Mouse (Mus musculus): Measurements from ENCODE around the gene Plet1. TPM values are rescaled to one million over a fixed set of nuclear protein-coding genes. Genes with fewer than 3 reads are reported as not detected.

The Plet1 gene
- polyA plus RNA-seq, 1 experiment from 2014 or later = 0.27 TPM

GRCm38 (mm10) chr9:50485521-50485920 lies 8.8 kb upstream of the Plet1 start:
- H3K9me3 ChIP-seq (replicated peaks; ENCODE audit: control insufficient read depth, low read length) = no peaks in the 10 kb centered on the region
- peak; percentile 47 for DNase-seq (ENCODE audit: low spot score)
- peak overlapping the region; percentile 7; the same call in 1 of the 2 replicates for H3K4me2 ChIP-seq (ENCODE audit: low read length)
- peaks cover 6% of the 10 kb centered on the region; the same call in 1 of the 2 replicates for H3K4me1 ChIP-seq (ENCODE audit: control insufficient read depth, insufficient read depth, low read length)
- 13% methylated on average over 10 of the region's 10 CpGs for WGBS
- H3K36me3 ChIP-seq (ENCODE audit: control insufficient read depth, insufficient read depth, low read length) = no peaks in the 10 kb centered on the region
- no peak for ATAC-seq
- no peak overlapping the region for H3K27ac ChIP-seq (ENCODE audit: low read depth, low read length)
- no peaks in the 10 kb centered on the region for H3K27me3 ChIP-seq (replicated peaks; ENCODE audit: control insufficient read depth, insufficient read depth, low read length)
- no peak overlapping the region for H3K9ac ChIP-seq (ENCODE audit: low read length)
- H3K4me3 ChIP-seq (ENCODE audit: low read depth, low read length) = no peak overlapping the region

- DNase-seq (ENCODE audit: low spot score) = no peak
- Histone ChIP-seq H3K4me3 (ENCODE audit: low read depth, low read length) (no peak overlapping the region), H3K36me3 (ENCODE audit: control insufficient read depth, insufficient read depth, low read length) (no peaks in the 10 kb centered on the region), H3K27ac (ENCODE audit: low read depth, low read length) (no peak overlapping the region), H3K4me1 (ENCODE audit: control insufficient read depth, insufficient read depth, low read length) (peaks cover 2% of the 10 kb centered on the region; the same call in 1 of the 2 replicates), H3K27me3 (replicated peaks; ENCODE audit: control insufficient read depth, insufficient read depth, low read length) (no peaks in the 10 kb centered on the region), H3K4me2 (ENCODE audit: low read length) (no peak overlapping the region), H3K9me3 (replicated peaks; ENCODE audit: control insufficient read depth, low read length) (no peaks in the 10 kb centered on the region), H3K9ac (ENCODE audit: low read length) (no peak overlapping the region)
- ATAC-seq = no peak
Measured at GRCm38 (mm10) chr9:50490836-50491235, 3.5 kb upstream of the Plet1 start.

DNA sequence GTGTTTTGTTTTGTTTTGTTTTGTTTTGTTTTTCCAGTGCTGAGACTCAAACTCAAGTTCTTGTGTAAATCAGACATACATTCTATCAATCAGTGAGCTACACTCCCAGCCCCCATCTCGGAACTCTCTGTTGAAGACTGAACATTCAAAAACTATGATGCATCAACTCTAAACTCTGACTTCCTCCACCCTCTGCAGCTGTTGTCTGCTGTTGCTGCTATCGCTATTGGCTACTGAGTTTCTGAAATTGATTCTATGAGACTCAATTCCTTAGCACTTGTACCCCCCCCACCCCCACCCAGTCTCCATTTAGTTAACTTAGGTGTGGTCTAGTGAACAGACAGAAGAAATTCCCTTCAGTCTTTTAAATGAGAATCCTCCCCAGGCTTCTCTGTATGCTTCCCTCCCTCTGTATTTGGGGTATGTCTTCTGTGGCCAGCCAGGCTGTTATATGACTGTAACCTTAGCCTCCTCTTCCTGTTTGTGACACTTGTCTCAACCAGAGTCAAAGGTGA lies 2.7 kb upstream of the Plet1 start:
- no peak overlapping the region for H3K9ac ChIP-seq (ENCODE audit: low read length)
- WGBS = 91% methylated on average over 2 of the region's 2 CpGs
- H3K27ac ChIP-seq (ENCODE audit: low read depth, low read length) = no peak overlapping the region
- ATAC-seq (no peak), DNase-seq (ENCODE audit: low spot score) (no peak)
- no peaks in the 10 kb centered on the region for H3K36me3 ChIP-seq (ENCODE audit: control insufficient read depth, insufficient read depth, low read length)
- no peaks in the 10 kb centered on the region for H3K27me3 ChIP-seq (replicated peaks; ENCODE audit: control insufficient read depth, insufficient read depth, low read length)
- H3K4me2 ChIP-seq (ENCODE audit: low read length) = no peak overlapping the region
- H3K9me3 ChIP-seq (replicated peaks; ENCODE audit: control insufficient read depth, low read length) = no peaks in the 10 kb centered on the region
- H3K4me3 ChIP-seq (ENCODE audit: low read depth, low read length) = no peak overlapping the region
- 0 out of 2 replicates have a peak, but pooled peaks cover 3% of the 10 kb centered on the region for H3K4me1 ChIP-seq (ENCODE audit: control insufficient read depth, insufficient read depth, low read length)

DNA sequence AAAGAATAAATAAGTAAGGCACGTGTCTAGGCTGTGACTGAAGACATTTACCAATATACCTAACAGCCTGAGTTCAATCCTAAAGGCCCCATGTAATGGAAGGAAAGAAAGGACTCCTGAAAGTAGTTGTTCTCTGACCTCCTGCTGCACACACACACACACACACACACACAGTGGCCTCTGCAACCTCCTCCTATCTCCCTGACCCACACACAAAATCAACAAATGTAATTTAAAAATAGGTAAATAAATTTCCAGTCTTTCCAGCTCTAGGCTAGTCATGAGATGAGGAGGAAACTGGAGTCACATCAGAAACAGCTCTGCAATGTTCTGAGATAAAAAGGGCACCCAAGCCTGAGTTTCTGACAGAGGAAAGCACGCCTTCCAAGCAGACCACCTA lies 548 bp upstream of the Plet1 start:
- no peak for ATAC-seq
- H3K9ac ChIP-seq (ENCODE audit: low read length) = no peak overlapping the region
- no peaks in the 10 kb centered on the region for H3K9me3 ChIP-seq (replicated peaks; ENCODE audit: control insufficient read depth, low read length)
- H3K4me1 ChIP-seq (ENCODE audit: control insufficient read depth, insufficient read depth, low read length) = 0 out of 2 replicates have a peak, but pooled peaks cover 3% of the 10 kb centered on the region
- no peak overlapping the region for H3K4me2 ChIP-seq (ENCODE audit: low read length)
- 72% methylated on average over 2 of the region's 2 CpGs for WGBS
- H3K4me3 ChIP-seq (ENCODE audit: low read depth, low read length) = no peak overlapping the region
- H3K27me3 ChIP-seq (replicated peaks; ENCODE audit: control insufficient read depth, insufficient read depth, low read length) = no peaks in the 10 kb centered on the region
- DNase-seq (ENCODE audit: low spot score) = no peak
- no peaks in the 10 kb centered on the region for H3K36me3 ChIP-seq (ENCODE audit: control insufficient read depth, insufficient read depth, low read length)
- H3K27ac ChIP-seq (ENCODE audit: low read depth, low read length) = no peak overlapping the region

DNA sequence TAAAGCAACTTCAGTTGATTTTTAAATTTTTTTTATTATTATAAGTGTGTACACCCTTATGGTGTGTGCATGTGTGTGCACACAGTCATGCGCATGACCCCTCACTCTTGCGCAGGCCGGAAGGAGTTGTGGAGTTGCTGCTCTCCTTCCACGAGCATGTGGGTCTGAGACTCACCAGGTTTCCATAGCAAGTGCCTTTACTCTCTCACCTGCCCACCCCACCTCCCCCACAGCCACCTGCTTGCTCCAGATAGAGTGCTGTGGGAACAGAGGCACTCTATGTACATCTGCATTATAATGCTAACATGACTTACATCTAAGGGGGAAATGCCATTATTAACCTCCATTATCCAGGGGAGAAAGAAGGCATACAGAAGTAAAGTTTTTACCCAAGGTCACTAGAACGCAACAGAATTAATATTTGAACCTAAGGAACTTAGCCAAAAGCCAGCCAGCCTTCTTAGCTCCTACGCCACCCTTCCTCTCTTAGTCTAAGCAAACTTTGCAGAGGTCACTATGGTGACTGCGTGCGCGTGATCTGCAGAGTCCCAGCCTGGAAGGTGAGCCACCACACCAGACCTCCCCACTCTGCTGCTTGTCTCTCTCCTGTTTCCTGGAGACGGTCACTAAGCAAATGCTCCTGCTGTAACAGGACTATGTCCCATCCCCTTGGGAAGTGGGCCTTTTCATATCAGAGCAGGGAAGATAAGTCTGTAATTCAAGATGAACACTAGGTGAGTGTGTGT lies 1.3 kb downstream of the Plet1 start:
- Histone ChIP-seq H3K36me3 (ENCODE audit: control insufficient read depth, insufficient read depth, low read length) (no peaks in the 10 kb centered on the region), H3K9ac (ENCODE audit: low read length) (no peak overlapping the region), H3K4me1 (ENCODE audit: control insufficient read depth, insufficient read depth, low read length) (0 out of 2 replicates have a peak, but pooled peaks cover 3% of the 10 kb centered on the region), H3K4me3 (ENCODE audit: low read depth, low read length) (no peak overlapping the region), H3K27me3 (replicated peaks; ENCODE audit: control insufficient read depth, insufficient read depth, low read length) (no peaks in the 10 kb centered on the region), H3K4me2 (ENCODE audit: low read length) (no peak overlapping the region), H3K27ac (ENCODE audit: low read depth, low read length) (no peak overlapping the region), H3K9me3 (replicated peaks; ENCODE audit: control insufficient read depth, low read length) (no peaks in the 10 kb centered on the region)
- ATAC-seq = no peak
- WGBS = 74% methylated on average over 10 of the region's 10 CpGs
- peak; percentile 2 for DNase-seq (ENCODE audit: low spot score)

DNA sequence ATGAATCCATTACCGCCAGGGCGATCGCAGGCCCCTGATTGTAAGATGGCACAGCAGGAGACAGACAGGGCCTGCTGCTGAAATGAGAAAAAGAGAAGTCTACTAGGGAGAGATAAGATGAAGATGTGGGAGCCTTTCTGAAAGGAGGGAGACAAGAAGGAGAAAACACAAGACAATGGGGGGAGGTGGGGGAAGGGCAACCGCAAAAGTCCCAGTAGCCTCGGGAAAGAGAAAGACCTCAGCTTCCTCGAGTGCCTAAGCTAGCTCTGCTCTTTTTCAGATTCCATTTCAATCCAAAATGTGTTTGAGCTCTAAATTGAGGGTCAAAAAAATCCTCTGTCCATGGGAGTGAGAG lies 1.8 kb downstream of the Plet1 start:
- Histone ChIP-seq H3K36me3 (ENCODE audit: control insufficient read depth, insufficient read depth, low read length) (no peaks in the 10 kb centered on the region), H3K4me2 (ENCODE audit: low read length) (no peak overlapping the region), H3K9ac (ENCODE audit: low read length) (no peak overlapping the region), H3K27ac (ENCODE audit: low read depth, low read length) (no peak overlapping the region), H3K9me3 (replicated peaks; ENCODE audit: control insufficient read depth, low read length) (no peaks in the 10 kb centered on the region), H3K27me3 (replicated peaks; ENCODE audit: control insufficient read depth, insufficient read depth, low read length) (no peaks in the 10 kb centered on the region), H3K4me1 (ENCODE audit: control insufficient read depth, insufficient read depth, low read length) (peaks cover 5% of the 10 kb centered on the region; the same call in 1 of the 2 replicates), H3K4me3 (ENCODE audit: low read depth, low read length) (no peak overlapping the region)
- DNase-seq (ENCODE audit: low spot score) (no peak), ATAC-seq (no peak)
- 26% methylated on average over 6 of the region's 6 CpGs for WGBS

DNA sequence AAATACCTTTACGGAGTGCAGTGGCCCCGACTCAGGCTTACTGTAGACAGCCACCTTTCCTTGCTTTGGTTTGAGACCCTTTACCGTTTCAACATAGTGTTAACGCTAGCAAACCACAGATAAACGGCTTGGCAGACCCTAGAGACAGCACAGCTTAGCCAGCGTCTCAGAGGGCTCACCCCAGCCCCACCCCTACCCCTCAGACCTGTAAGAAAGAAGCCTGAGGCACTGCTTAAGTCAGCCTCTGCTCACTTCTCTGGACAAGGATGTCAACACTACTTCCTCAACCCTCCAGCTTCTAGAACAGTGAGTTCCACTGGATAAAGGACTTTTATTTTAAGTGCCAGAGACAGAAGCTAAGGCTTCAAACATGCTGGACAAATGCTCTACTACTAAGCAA lies 2.2 kb downstream of the Plet1 start:
- no peak overlapping the region for H3K4me2 ChIP-seq (ENCODE audit: low read length)
- no peak overlapping the region for H3K9ac ChIP-seq (ENCODE audit: low read length)
- WGBS = 14% methylated on average over 6 of the region's 6 CpGs
- ATAC-seq (no peak), DNase-seq (ENCODE audit: low spot score) (no peak)
- no peak overlapping the region for H3K27ac ChIP-seq (ENCODE audit: low read depth, low read length)
- no peaks in the 10 kb centered on the region for H3K36me3 ChIP-seq (ENCODE audit: control insufficient read depth, insufficient read depth, low read length)
- no peaks in the 10 kb centered on the region for H3K27me3 ChIP-seq (replicated peaks; ENCODE audit: control insufficient read depth, insufficient read depth, low read length)
- no peaks in the 10 kb centered on the region for H3K9me3 ChIP-seq (replicated peaks; ENCODE audit: control insufficient read depth, low read length)
- H3K4me1 ChIP-seq (ENCODE audit: control insufficient read depth, insufficient read depth, low read length) = peaks cover 5% of the 10 kb centered on the region; the same call in 1 of the 2 replicates
- H3K4me3 ChIP-seq (ENCODE audit: low read depth, low read length) = no peak overlapping the region

- Histone ChIP-seq H3K4me2 (ENCODE audit: low read length) (no peak overlapping the region), H3K4me3 (ENCODE audit: low read depth, low read length) (no peak overlapping the region), H3K9me3 (replicated peaks; ENCODE audit: control insufficient read depth, low read length) (no peaks in the 10 kb centered on the region), H3K27me3 (replicated peaks; ENCODE audit: control insufficient read depth, insufficient read depth, low read length) (no peaks in the 10 kb centered on the region), H3K9ac (ENCODE audit: low read length) (no peak overlapping the region), H3K4me1 (ENCODE audit: control insufficient read depth, insufficient read depth, low read length) (peaks cover 5% of the 10 kb centered on the region; the same call in 1 of the 2 replicates), H3K36me3 (ENCODE audit: control insufficient read depth, insufficient read depth, low read length) (no peaks in the 10 kb centered on the region), H3K27ac (ENCODE audit: low read depth, low read length) (no peak overlapping the region)
- DNase-seq (ENCODE audit: low spot score) (no peak), ATAC-seq (no peak)
- WGBS = 73% methylated on average over 6 of the region's 6 CpGs
Measured at GRCm38 (mm10) chr9:50497076-50497475, 2.8 kb downstream of the Plet1 start.

DNA sequence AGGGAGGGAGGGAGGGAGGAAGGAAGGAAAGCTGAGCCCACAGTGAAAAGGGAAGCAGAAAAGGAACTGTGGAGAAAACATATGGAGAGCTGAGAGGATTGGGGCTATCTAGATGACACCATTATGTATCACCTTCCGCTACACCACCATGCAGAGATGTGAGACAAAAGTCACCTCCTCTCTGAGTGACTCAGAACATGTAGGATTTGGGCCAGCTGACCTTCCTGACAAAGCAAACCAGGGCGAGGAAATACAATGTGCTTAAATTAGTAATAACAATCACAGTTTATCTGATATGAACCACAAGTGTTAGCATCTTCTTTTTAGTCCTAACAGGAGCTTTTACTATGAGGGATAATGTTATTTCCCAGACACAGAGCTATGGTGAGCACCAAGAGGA lies 3.2 kb downstream of the Plet1 start:
- ATAC-seq (no peak), DNase-seq (ENCODE audit: low spot score) (no peak)
- Histone ChIP-seq H3K9ac (ENCODE audit: low read length) (no peak overlapping the region), H3K27me3 (replicated peaks; ENCODE audit: control insufficient read depth, insufficient read depth, low read length) (no peaks in the 10 kb centered on the region), H3K4me3 (ENCODE audit: low read depth, low read length) (no peak overlapping the region), H3K4me2 (ENCODE audit: low read length) (no peak overlapping the region), H3K9me3 (replicated peaks; ENCODE audit: control insufficient read depth, low read length) (no peaks in the 10 kb centered on the region), H3K36me3 (ENCODE audit: control insufficient read depth, insufficient read depth, low read length) (no peaks in the 10 kb centered on the region), H3K4me1 (ENCODE audit: control insufficient read depth, insufficient read depth, low read length) (peaks cover 5% of the 10 kb centered on the region; the same call in 1 of the 2 replicates), H3K27ac (ENCODE audit: low read depth, low read length) (no peak overlapping the region)
- 93% methylated on average over 2 of the region's 2 CpGs for WGBS
